In the genomic region with DNA sequence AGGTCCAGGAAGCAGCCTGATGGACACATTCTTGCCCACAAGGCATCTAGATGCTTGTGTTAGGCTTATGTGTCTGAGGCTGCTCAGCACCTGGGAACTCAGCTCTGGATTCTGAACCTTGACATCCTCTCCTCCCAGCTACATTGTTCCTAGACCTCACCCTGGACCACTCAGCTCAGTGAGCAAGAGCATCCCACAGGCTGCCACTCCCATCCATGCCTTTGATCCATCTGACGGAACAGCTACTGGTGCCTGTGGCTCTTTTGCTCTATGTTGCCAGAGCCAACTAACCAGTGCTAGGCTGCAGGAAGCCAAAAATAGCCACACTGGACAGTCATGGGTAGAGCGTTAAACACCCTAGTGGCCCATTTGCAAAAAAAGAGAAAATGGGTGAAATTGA, we compare ENCODE assay signal across 12 mouse cellular contexts.
"Had no signal": no experiment of that assay in that cellular context is flagged by ENCODE, and none has a peak within 500 bp of the region (broad histone marks: within the 10 kb centered on the region; RNA-seq: fewer than 3 reads in every experiment).

No protein-coding gene starts in this region.

- H3K9ac ChIP-seq: liver, embryonic 13.5 days had no signal

- H3K36me3 ChIP-seq: liver, embryonic 13.5 days had no signal

- H3K27ac ChIP-seq: left cerebral cortex, adult 2 months; liver, embryonic 13.5 days had no signal

- H3K9me3 ChIP-seq: liver, embryonic 13.5 days had no signal

- H3K27me3 ChIP-seq: liver, embryonic 13.5 days had no signal

- DNase-seq: kidney, adult 18-20 months; kidney, postnatal 14 days; layer of hippocampus, postnatal 36 days; liver, embryonic 13.5 days; lung, adult 2 months; lung, postnatal 14 days; lung, postnatal 4 days; midbrain, embryonic 14.5 days; thymus, adult 18-20 months; thymus, postnatal 36 days had no signal

- H3K4me2 ChIP-seq: liver, embryonic 13.5 days; midbrain, embryonic 11.5 days had no signal

- H3K4me1 ChIP-seq: liver, embryonic 13.5 days had no signal

- H3K4me3 ChIP-seq: left cerebral cortex, adult 2 months; liver, embryonic 13.5 days had no signal
